Mouse (Mus musculus): ENCODE data around the gene Rgmb. TPM values are rescaled to one million over a fixed set of nuclear protein-coding genes. Genes with fewer than 3 reads are reported as not detected.

Rgmb gene
- polyA plus RNA-seq, 1 experiment = 11.2 TPM

DNA sequence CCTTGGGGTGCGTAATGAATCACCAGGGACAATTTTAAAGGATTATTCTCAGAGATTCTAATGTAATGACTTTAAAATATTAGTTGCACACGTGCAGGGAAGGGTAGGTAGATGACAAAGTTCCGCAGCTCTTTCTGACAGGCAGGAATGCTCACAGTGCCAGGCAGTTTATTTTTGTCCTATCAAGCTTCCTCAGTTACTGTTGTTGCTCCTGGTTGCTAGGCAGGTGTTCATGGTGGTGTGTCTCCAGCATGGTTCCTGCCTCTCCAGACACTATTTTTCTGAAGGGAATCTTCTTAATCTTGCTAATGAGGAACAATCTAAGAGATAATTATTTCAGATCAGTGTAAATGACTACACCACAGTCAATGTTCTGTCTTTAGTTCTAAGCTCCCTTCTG, 19.7 kb upstream of the Rgmb start:
- no peak overlapping the region for H3K4me3 ChIP-seq (ENCODE audit: low read depth, low read length)
- H3K27ac ChIP-seq (ENCODE audit: insufficient read depth, low read length) = no peak overlapping the region
- no peaks in the 10 kb centered on the region for H3K36me3 ChIP-seq (ENCODE audit: control insufficient read depth, insufficient read depth, low read length, poor library complexity, severe bottlenecking)
- no peak overlapping the region for H3K9ac ChIP-seq (ENCODE audit: low read depth, poor library complexity, severe bottlenecking)
- no peaks in the 10 kb centered on the region for H3K27me3 ChIP-seq (ENCODE audit: control insufficient read depth, insufficient read depth, low read length, poor library complexity, severe bottlenecking)
- H3K4me1 ChIP-seq (ENCODE audit: control insufficient read depth, insufficient read depth, low read length) = no peaks in the 10 kb centered on the region
- no peaks in the 10 kb centered on the region for H3K9me3 ChIP-seq (replicated peaks; ENCODE audit: control insufficient read depth, insufficient read depth, low read length, poor library complexity, severe bottlenecking)
- no peak for TF ChIP-seq POLR2A (IDR thresholded peaks at IDR 0.05; ENCODE audit: insufficient read depth, low read length)
- TF ChIP-seq CTCF (IDR thresholded peaks at IDR 0.05; ENCODE audit: low read depth, low read length) = no peak
- no peak for TF ChIP-seq EP300 (IDR thresholded peaks at IDR 0.05; ENCODE audit: insufficient read depth, low read depth, low read length)

- Histone ChIP-seq H3K36me3 (ENCODE audit: control insufficient read depth, insufficient read depth, low read length, poor library complexity, severe bottlenecking) (no peaks in the 10 kb centered on the region), H3K4me1 (ENCODE audit: control insufficient read depth, insufficient read depth, low read length) (no peaks in the 10 kb centered on the region), H3K4me3 (ENCODE audit: low read depth, low read length) (no peak overlapping the region), H3K27ac (ENCODE audit: insufficient read depth, low read length) (no peak overlapping the region), H3K9ac (ENCODE audit: low read depth, poor library complexity, severe bottlenecking) (no peak overlapping the region), H3K27me3 (ENCODE audit: control insufficient read depth, insufficient read depth, low read length, poor library complexity, severe bottlenecking) (no peaks in the 10 kb centered on the region), H3K9me3 (replicated peaks; ENCODE audit: control insufficient read depth, insufficient read depth, low read length, poor library complexity, severe bottlenecking) (no peaks in the 10 kb centered on the region)
- TF ChIP-seq EP300 (IDR thresholded peaks at IDR 0.05; ENCODE audit: insufficient read depth, low read depth, low read length) = no peak
- TF ChIP-seq CTCF (IDR thresholded peaks at IDR 0.05; ENCODE audit: low read depth, low read length) = no peak
- TF ChIP-seq POLR2A (IDR thresholded peaks at IDR 0.05; ENCODE audit: insufficient read depth, low read length) = no peak
Measured at GRCm38 (mm10) chr17:15841425-15841824, 10.6 kb upstream of the Rgmb start.

DNA sequence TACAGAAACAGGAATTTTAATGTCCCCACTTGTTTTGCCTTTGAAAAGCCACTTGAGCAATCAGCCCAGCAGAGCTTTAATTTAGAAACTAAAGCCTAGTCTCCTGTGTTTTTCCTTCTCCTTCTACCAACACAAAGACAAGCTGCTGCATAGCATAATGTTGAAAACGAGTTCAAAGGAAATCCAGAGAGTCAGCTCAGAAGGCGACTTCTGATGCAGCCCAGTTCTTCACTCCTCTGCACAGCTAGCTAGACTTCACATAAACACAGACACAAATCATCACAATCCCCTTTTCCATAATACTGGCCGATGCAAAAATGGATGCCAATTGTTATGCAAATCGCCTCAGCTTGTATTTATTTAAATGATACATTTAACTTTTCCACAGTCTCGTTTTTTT, 1.6 kb upstream of the Rgmb start:
- Histone ChIP-seq H3K27me3 (ENCODE audit: control insufficient read depth, insufficient read depth, low read length, poor library complexity, severe bottlenecking) (peaks cover 11% of the 10 kb centered on the region; the same call in 1 of the 2 replicates), H3K9ac (ENCODE audit: low read depth, poor library complexity, severe bottlenecking) (no peak overlapping the region)
- TF ChIP-seq POLR2A (IDR thresholded peaks at IDR 0.05; ENCODE audit: insufficient read depth, low read length) (no peak), CTCF (IDR thresholded peaks at IDR 0.05; ENCODE audit: low read depth, low read length) (no peak), EP300 (IDR thresholded peaks at IDR 0.05; ENCODE audit: insufficient read depth, low read depth, low read length) (no peak)

DNA sequence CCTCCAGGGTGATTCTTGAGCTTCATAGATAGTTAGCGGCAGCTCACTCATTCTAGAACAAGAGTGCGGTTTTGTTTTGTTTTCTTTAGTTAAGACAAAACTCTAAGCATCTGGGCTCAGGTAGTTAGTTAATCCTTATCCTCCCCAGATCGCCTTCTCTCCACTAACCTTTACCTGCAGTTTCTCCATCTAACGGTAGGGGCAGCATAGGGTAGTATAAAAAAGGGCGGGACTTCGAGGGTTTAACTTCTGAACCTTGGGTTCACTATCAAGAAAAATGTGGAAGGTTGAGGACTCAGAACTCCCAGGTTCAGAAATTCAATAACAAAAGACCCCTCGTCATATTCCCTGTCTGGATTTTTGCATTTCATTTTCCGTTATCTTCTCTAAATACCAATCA, 971 bp upstream of the Rgmb start:
- TF ChIP-seq EP300 (IDR thresholded peaks at IDR 0.05; ENCODE audit: insufficient read depth, low read depth, low read length) = no peak
- no peak for TF ChIP-seq POLR2A (IDR thresholded peaks at IDR 0.05; ENCODE audit: insufficient read depth, low read length)
- no peak for TF ChIP-seq CTCF (IDR thresholded peaks at IDR 0.05; ENCODE audit: low read depth, low read length)
- no peaks in the 10 kb centered on the region; the same call in 1 of the 2 replicates for H3K36me3 ChIP-seq (ENCODE audit: control insufficient read depth, insufficient read depth, low read length, poor library complexity, severe bottlenecking)

More for the DNA sequence above, 1.6 kb upstream of the Rgmb start:
- Histone ChIP-seq H3K36me3 (ENCODE audit: control insufficient read depth, insufficient read depth, low read length, poor library complexity, severe bottlenecking) (no peaks in the 10 kb centered on the region; the same call in 1 of the 2 replicates), H3K4me3 (ENCODE audit: low read depth, low read length) (no peak overlapping the region), H3K9me3 (replicated peaks; ENCODE audit: control insufficient read depth, insufficient read depth, low read length, poor library complexity, severe bottlenecking) (no peaks in the 10 kb centered on the region), H3K27ac (ENCODE audit: insufficient read depth, low read length) (no peak overlapping the region), H3K4me1 (ENCODE audit: control insufficient read depth, insufficient read depth, low read length) (no peaks in the 10 kb centered on the region)

DNA sequence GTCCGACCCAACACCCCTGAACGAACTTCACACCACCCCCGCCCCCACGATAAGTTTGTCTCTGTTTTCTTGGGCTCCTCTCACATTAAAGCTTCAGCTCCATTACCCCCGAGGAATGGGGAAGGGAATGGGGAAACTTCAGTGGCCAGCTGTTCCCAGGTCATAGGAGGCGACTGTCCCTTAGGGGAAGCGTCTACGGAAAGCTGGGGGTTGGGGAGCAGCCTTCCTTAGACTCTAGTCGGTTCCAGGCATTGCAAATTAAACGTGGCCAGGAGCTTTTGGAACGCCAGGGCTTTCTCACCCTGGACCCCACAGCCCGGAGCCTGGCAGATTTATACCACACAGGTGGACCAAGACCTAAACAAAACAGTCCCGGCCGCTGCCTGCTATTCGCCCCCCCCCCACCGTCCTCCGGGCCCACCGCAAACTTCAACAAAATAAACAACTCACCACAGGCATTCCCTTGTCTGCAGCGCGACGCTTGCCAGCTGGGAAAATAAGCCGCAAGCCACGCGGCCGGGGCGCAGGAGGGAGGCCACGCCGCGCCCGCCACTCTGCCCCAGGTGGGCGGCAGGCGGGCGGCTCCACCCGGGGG, 571 bp downstream of the Rgmb start:
- H3K9me3 ChIP-seq (replicated peaks; ENCODE audit: control insufficient read depth, insufficient read depth, low read length, poor library complexity, severe bottlenecking) = no peaks in the 10 kb centered on the region
- H3K4me1 ChIP-seq (ENCODE audit: control insufficient read depth, insufficient read depth, low read length) = no peaks in the 10 kb centered on the region
- H3K9ac ChIP-seq (ENCODE audit: low read depth, poor library complexity, severe bottlenecking) = peak overlapping the region; percentile 59
- TF ChIP-seq POLR2A (IDR thresholded peaks at IDR 0.05; ENCODE audit: insufficient read depth, low read length) (no peak), CTCF (IDR thresholded peaks at IDR 0.05; ENCODE audit: low read depth, low read length) (no peak), EP300 (IDR thresholded peaks at IDR 0.05; ENCODE audit: insufficient read depth, low read depth, low read length) (no peak)
- H3K4me3 ChIP-seq (ENCODE audit: low read depth, low read length) = peak overlapping the region; percentile 77
- no peak overlapping the region for H3K27ac ChIP-seq (ENCODE audit: insufficient read depth, low read length)
- no peaks in the 10 kb centered on the region; the same call in 1 of the 2 replicates for H3K36me3 ChIP-seq (ENCODE audit: control insufficient read depth, insufficient read depth, low read length, poor library complexity, severe bottlenecking)
- H3K27me3 ChIP-seq (ENCODE audit: control insufficient read depth, insufficient read depth, low read length, poor library complexity, severe bottlenecking) = peaks cover 11% of the 10 kb centered on the region; the same call in 1 of the 2 replicates

More for the DNA sequence above, 971 bp upstream of the Rgmb start:
- peaks cover 11% of the 10 kb centered on the region; the same call in 1 of the 2 replicates for H3K27me3 ChIP-seq (ENCODE audit: control insufficient read depth, insufficient read depth, low read length, poor library complexity, severe bottlenecking)
- no peaks in the 10 kb centered on the region for H3K4me1 ChIP-seq (ENCODE audit: control insufficient read depth, insufficient read depth, low read length)
- no peak overlapping the region for H3K4me3 ChIP-seq (ENCODE audit: low read depth, low read length)
- H3K27ac ChIP-seq (ENCODE audit: insufficient read depth, low read length) = no peak overlapping the region
- H3K9me3 ChIP-seq (replicated peaks; ENCODE audit: control insufficient read depth, insufficient read depth, low read length, poor library complexity, severe bottlenecking) = no peaks in the 10 kb centered on the region
- H3K9ac ChIP-seq (ENCODE audit: low read depth, poor library complexity, severe bottlenecking) = no peak overlapping the region

Measured in ES-Bruce4 (cell line).